Mouse (Mus musculus) lung, postnatal 10 days (tissue): ENCODE data around the gene Sez6.

Experiments used
- DNase-seq: peaks from one replicate; pipeline ENCODE4 v3.0.0; 2021

Gene Sez6

GRCm38 (mm10) chr11:77981609-77982440 lies 51.2 kb downstream of the Sez6 start:
- DNase-seq, result peak; percentile 97

DNA sequence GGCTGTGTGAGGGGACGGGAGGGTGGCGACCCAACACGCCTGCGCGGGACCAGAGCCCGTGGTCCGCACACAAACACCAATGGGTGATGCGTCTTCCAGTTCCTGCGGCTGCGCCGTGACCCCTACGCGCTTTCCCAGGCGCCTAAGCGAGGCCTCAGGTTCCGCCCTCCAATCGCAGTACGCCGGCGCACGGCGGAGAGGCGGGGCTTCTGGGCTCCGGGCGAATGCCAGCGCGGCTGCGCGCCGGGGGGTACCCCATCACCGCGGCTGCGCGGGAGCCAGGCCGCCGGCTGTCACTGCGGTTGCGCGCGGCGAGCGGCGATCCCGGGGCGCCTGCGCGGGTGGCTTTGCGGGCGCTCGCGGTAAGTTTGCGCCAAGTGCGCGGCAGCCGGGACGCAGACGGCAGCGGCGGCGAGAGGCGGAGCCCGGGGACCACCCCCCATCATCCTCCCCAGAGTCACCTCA lies 51.9 kb downstream of the Sez6 start, which contains the start of gene Phf12:
TSS of gene Phf12 (plus strand) at position 314 of the 465 bp plus-strand sequence.
- DNase-seq, result peak; percentile 99

DNA sequence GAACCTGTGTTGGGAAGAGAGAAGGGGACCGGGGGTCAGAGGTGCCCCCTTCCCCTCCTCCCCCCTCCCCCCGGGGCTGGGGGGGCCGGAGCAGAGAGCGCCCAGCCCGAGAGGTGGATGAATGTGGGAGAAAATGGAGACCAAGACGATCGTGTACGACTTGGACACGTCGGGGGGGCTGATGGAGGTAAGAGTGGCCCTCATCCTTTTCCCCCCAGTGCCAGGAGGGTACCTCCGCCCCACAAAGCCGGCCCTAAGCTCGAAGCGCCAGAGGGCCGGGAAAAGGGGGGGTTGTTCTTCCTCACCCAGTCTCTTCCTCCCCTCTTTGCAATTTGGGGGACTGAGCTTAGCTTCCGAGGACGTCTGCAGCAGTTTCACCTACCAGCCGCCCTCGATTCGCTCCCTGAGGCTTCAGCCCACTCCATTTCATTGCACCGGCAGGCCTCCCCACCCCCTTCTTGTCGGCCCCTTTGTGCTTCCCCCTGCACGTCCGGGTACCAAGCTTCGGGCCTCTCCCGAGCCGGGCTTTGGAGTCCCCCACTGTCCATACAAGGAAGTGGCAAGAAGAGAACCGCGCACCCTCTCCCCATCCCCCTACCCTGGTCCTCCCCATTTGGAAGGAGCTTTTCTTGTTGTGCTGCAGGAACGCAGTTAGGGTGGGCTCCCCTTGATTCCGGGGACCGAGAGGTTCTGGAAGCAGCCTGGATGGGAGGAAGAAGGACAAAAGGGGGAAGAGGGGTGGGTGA lies 52.8 kb downstream of the Sez6 start:
- peak; percentile 76 for DNase-seq

DNA sequence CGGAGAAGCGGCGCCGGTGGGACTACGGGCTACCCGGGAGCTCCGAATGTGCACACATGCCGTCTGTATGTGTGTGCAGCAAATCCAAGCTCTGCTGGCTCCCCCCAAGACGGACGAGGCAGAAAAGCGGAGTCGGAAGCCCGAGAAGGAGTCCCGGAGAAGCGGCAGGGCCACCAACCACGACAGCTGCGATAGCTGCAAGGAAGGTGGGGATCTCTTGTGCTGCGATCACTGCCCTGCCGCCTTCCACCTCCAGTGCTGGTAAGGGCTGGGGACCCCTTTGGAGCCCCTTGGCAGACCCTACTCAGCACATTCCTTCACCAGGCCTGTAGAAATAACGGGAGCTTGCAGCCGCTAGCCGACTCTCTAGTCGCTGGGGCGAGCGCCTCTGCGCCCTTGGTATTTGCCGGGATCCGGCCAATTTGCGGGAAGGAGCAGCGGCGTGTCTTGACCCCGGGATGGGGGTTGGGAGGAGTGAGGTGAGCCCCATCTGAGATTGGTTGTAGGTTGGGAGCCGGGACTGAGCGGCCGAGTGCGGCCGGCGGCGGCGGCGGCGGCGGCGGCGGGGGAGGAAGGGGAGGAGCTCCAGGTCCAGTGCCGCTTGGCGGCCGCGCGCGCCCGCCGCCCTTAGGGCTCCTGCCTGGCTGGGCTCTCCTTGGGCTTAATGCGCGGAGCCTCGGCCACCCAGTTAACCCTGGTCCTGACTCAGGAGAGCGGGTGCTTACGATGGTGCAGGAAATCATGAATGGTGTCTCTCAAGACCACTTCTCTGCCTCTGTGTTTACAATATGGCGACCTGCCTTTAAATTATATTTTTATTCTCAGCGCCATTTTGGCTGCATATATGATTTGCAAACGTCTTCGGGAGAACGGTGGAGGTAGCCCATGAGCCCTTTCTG lies 53.6 kb downstream of the Sez6 start:
- peak; percentile 76 for DNase-seq

DNA sequence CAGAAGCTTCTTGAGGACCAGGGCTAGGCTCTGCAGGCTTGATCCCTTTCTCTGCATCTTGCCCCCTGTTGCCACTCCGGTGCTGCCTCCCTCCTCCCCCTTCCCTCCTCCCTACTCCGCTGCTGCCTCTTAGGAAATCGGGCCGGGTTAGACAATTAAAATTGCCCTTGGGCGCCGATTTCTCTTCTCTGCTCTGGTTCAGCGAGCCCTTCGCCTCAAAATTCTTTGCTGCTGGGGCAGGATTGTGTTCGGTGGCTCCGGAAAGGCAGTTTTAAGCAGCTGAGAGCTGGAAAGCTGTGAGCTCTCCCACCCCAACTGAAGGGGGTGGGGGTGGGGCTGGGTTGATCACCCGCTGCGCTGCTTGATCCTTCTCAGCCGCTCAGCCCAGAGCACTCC lies 54.2 kb downstream of the Sez6 start:
- peak; percentile 53 for DNase-seq

GRCm38 (mm10) chr11:77985541-77986065 lies 55.0 kb downstream of the Sez6 start:
- DNase-seq, result no peak

DNA sequence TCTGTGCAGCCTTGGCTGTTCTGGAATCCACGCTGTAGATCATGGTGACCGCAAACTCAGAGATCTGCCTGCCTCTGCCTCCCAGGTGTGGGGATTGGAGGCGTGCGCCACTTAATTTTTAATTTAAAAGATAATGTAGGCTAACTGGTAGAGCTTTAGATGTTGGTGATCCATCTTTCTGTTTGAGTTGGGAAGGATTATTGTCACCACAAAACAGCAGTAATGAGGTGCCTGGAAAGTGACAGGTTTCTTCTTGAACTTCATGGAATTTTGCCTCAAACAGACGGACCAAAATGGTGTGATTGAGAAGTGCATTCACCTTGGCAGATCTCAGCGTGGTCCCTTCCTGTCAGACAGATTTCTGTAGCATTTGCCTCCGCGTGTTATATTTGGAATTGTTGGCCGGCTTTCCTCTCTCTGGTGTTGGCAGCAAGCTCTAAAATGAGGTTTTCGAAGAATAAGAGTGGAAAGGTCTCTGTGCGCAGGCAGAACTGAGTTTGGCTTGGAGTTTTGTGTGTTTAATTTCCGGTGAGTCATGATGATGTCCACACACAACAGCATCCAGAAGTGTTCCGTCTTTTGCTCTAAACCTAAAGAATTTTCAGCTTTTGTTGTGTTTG lies 58.6 kb downstream of the Sez6 start:
- peak; percentile 29 for DNase-seq

DNA sequence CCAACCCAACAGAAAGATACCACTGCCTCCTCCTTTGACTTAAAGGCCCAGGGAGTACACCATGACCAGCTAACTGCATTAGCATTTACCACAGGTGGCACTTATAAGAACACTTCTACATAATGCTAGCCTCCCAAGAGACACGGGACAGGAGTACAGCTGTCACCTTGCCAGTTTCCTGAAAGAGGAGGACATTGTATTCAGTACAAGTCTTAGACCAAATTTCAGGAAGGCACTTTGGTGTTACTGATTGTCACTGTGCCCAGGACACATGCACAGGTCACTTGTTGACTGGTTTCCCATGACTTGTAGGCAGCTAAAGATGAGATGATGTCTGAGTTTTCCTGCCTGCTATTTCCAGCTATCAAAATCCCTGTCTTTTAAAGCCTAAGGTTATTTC lies 65.0 kb downstream of the Sez6 start:
- no peak for DNase-seq

GRCm38 (mm10) chr11:78006446-78006845 lies 75.8 kb downstream of the Sez6 start:
- no peak for DNase-seq

- peak; percentile 81 for DNase-seq
Measured at GRCm38 (mm10) chr11:78019676-78020075, 89.1 kb downstream of the Sez6 start.

GRCm38 (mm10) chr11:78023607-78024006 lies 93.0 kb downstream of the Sez6 start:
- peak; percentile 53 for DNase-seq
